Mouse (Mus musculus): ENCODE measurements at regions not wholly inside any gene's neighbourhood (a gene's known extent, or its start where the extent isn't known, plus 50 kb on each side); places are given as distances from the start of the nearest gene placed in this dataset.
A peak's percentile ranks its signal among the peaks of the same experiment; 100 is the strongest.
"Not testable (repeated sequence)": the region's sequence is repeated elsewhere in the genome, so short reads cannot be mapped to it uniquely, and the experiment has no call there.

- no peak for DNase-seq
Measured at GRCm38 (mm10) chr14:82299222-82299621, 2144.1 kb upstream of the Pcdh17 start.

- peak; percentile 72 for DNase-seq
Measured at GRCm38 (mm10) chr14:82313491-82313890, 2129.9 kb upstream of the Pcdh17 start.

- not testable (repeated sequence) for DNase-seq
Measured at GRCm38 (mm10) chr14:82334841-82335240, 2108.5 kb upstream of the Pcdh17 start.

All from layer of hippocampus, adult 9-11 months (tissue).